Mouse (Mus musculus) macrophage (primary cell): ENCODE results near the gene Olfr231. TPM values are rescaled to one million over a fixed set of nuclear protein-coding genes. Genes with fewer than 3 reads are reported as not detected.

ENCODE experiments used
- polyA plus RNA-seq: library from polyadenylated mRNA; stranded (reverse); fragments of 250-400 nt; gene quantifications from 3 replicates; pipeline ENCODE4 v1.2.4, GENCODE M21; 2018; ENCODE audit warnings: inconsistent platforms

Olfr231 gene
- polyA plus RNA-seq, 1 experiment from 2014 or later: not detected

Other genes starting within 250 kb of the Olfr231 start
- 272 to 390 TPM (median 361 TPM) in 3 replicates for gene Ifi211, start 208.1 kb downstream of the Olfr231 start, polyA plus RNA-seq
- 117 to 429 TPM (median 360 TPM) in 3 replicates for gene Mndal, start 178.7 kb downstream of the Olfr231 start, polyA plus RNA-seq
- gene Ifi203, start 178.5 kb downstream of the Olfr231 start, polyA plus RNA-seq: 62.5 to 252 TPM (median 140 TPM) in 3 replicates
- not detected in 3 replicates for gene Ifi202b, start 138.4 kb downstream of the Olfr231 start, polyA plus RNA-seq
- 33.0 to 58.3 TPM (median 40.1 TPM) in 3 replicates for gene Ifi205, start 89.4 kb downstream of the Olfr231 start, polyA plus RNA-seq
- 0.04 to 0.13 TPM (median 0.12 TPM) in 3 replicates for gene Olfr433, start 80.5 kb downstream of the Olfr231 start, polyA plus RNA-seq
- not detected in 3 replicates for gene Olfr432, start 72.0 kb downstream of the Olfr231 start, polyA plus RNA-seq
- gene Olfr430, start 54.6 kb downstream of the Olfr231 start, polyA plus RNA-seq: not detected in 3 replicates
- not detected in 3 replicates for gene Olfr429, start 36.8 kb downstream of the Olfr231 start, polyA plus RNA-seq
- gene Olfr427, start 24.3 kb downstream of the Olfr231 start, polyA plus RNA-seq: not detected in 3 replicates
- gene Olfr424, start 10.4 kb upstream of the Olfr231 start, polyA plus RNA-seq: not detected in 3 replicates
- gene Olfr420, start 34.5 kb upstream of the Olfr231 start, polyA plus RNA-seq: not detected in 3 replicates
- 0.16 to 0.19 TPM in 2 of 3 replicates, not detected in the other for gene Spta1, start 51.6 kb upstream of the Olfr231 start, polyA plus RNA-seq
- gene Olfr419, start 130.9 kb upstream of the Olfr231 start, polyA plus RNA-seq: not detected in 3 replicates
- not detected in 3 replicates for gene Mptx1, start 209.4 kb upstream of the Olfr231 start, polyA plus RNA-seq
- gene Olfr417, start 244.0 kb upstream of the Olfr231 start, polyA plus RNA-seq: not detected in 3 replicates